Mouse (Mus musculus) frontal cortex, adult 2 months (tissue): ENCODE measurements around the gene Slc47a2. TPM values are rescaled to one million over a fixed set of nuclear protein-coding genes. Genes with fewer than 3 reads are reported as not detected.

Experiments used
- DNase-seq, 2 experiments: peaks; one replicate each; pipeline ENCODE4 v3.0.0; 2022; ENCODE audit warnings: low spot score in 1 of 2; ENCODE audit errors: extremely low spot score in 1 of 2
- polyA plus RNA-seq: library from polyadenylated mRNA; depleted of rRNA; stranded (reverse); fragments of >200 nt; gene quantifications from 2 replicates; pipeline ENCODE4 v1.2.3, GENCODE M21; 2012

Gene Slc47a2
- polyA plus RNA-seq, 1 experiment: 0.14 TPM

DNA sequence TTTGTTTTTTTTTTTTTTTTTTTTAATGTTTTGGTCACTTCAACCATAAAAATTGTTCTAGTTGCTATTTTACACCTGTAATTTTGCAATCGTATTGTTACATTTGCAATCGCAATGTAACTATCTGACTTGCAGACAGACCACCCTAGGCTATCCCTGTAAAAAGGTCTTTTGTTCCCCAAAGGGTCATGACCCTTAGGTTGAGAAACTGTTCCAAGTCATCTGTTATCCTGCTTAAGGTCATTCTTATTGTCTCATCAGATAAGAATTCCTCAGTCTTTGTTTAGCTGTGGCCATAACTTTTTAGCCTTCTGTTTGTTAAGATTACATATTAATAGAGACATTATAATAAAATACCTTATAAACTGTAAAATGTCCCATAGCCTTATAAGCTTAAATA lies 49.4 kb downstream of the Slc47a2 start:
- DNase-seq: no peak

- peak in 1 of 2 experiments; percentile 16 for DNase-seq
Measured at GRCm38 (mm10) chr11:61284323-61284722, 58.3 kb downstream of the Slc47a2 start.

GRCm38 (mm10) chr11:61283414-61284049 lies 59.1 kb downstream of the Slc47a2 start:
- DNase-seq: no peak

DNA sequence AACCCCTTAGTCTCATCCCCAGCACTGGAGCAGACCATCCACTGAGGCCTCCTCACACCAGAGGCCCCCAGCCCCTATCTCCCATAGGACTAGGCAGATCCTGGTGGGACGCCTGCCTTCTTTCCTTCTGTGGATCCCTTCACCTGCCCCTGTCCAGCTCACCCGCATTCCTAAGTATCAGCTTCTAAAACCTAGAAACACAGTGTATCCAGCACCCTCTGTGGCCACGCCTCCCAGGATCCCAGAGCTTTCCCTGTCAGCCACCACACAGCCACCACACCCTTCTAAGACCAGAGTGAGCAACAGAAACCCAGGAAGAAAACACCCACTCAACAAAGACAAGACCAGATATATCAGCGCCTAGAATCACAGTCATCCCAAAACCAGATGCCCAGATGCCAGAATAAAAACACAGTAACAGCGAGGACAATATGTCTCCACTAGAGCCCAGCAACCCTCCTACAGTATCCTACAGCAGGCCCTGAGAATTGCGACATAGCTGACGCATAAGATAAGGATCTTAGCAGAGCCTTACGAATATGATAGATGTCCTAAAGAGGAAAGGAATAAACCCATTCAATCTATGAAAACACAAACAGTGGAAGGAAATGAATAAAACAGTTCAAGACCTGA lies 64.1 kb downstream of the Slc47a2 start:
- no peak for DNase-seq

- DNase-seq: no peak
Measured at GRCm38 (mm10) chr11:61277937-61278336, 64.7 kb downstream of the Slc47a2 start.

DNA sequence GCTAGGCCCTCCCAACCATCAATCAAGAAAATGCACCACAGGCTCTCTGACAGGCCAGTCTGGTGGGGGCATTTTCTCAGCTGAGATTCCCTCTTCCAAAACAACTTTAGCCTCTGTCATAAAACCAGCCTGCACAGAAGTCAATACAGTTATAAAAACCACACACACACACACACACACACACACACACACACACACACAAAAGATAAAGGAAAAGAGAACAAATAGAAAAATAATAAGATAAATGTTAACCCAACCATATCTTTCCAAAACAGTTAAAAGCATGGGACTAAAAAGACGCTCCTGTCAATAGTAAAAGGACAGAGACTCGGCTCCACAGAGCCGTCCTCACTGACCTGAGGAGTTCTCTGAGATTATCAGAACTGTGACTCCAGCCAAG lies 66.2 kb downstream of the Slc47a2 start:
- no peak for DNase-seq

DNA sequence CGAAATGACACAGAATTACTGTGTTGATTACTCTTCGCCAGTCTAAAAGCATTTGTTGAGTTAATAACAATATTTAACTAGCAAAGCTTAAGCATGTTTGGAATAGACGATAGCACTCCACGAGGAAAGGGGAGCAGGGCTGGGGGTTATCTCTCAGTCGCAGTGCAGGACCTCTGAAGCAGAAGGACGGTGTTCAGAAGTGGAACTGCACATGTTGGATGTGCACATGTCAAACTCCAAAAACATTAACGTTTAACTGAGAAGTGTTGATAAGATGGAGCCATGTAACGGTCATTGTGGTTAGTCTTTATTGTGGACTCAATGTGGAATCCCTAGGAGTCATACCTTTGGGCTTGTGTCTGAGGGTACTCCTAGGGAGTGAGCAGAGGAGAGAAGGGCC lies 67.6 kb downstream of the Slc47a2 start:
- DNase-seq: no peak

DNA sequence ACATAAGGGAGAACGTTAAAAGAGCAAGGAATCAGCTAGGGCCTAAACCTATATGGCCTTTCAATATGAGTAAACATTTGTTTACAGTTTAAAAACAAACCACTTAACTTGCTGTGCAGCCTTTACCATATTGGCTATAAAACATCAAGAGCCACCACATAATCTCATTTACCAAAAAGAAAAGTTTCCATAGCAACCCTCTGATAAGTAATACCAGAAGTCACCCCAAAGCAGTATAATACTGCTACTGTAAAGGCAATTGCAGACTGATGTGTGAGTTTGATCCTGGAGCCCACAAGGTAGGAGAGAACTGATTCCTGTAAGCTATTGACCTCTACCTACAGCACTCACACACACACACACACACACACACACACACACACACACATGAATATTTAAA lies 68.2 kb downstream of the Slc47a2 start:
- no peak for DNase-seq

DNA sequence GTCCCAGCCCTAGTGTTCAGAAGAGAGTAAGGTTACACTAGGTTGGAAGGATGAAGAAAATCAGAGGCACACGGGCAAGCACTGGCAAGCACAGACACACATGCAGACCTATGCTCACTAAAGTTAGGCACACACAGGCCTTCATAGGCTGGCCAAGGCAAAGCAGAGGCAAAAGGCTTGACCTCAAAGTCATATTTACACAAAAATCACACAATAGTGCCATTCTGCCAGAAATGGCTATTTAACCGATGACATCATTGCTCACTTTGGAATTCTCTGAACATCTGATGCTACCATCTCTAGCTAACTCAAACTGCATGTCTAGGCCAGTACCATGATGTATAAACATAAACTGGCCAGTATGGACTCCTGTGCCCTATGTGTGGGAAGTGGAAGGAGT lies 68.7 kb downstream of the Slc47a2 start:
- DNase-seq: no peak

DNA sequence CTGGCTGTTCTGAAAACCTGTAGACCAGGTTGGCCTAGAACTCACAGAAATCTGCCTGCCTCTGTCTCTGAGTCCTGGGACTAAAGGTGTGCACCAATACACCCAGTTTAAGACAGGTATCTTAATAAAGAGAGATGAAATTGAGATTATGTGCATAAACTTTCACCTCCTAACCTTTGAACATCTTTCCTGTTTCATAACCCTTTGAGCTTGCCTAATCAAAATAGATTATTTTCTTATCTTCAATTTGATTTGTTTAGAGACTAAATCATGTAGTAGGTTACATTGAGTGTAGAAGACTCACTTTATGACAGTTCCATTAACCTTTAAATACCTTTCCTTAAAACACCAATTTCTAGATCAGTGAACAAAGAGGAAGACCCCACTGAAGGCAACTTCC lies 71.0 kb downstream of the Slc47a2 start:
- no peak for DNase-seq

DNA sequence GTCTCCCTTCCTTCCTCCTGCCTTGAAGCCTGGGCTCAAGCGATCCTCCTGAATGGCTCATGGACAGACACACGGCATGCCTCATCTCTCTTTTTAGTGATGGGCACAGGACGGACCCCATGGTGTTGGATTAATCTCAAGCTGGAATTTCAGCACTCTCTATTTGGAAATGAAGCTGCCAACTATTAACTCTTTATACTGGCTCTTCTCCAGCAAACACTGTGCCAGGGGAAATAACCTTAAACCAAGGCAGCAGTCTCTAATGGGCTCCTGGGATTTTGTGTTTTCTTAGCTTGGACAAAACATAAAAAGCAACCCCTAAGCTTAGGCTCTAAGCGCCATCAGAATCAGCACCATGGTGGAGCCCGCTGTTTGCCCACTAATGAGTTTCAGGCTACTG lies 72.3 kb downstream of the Slc47a2 start:
- no peak for DNase-seq

DNA sequence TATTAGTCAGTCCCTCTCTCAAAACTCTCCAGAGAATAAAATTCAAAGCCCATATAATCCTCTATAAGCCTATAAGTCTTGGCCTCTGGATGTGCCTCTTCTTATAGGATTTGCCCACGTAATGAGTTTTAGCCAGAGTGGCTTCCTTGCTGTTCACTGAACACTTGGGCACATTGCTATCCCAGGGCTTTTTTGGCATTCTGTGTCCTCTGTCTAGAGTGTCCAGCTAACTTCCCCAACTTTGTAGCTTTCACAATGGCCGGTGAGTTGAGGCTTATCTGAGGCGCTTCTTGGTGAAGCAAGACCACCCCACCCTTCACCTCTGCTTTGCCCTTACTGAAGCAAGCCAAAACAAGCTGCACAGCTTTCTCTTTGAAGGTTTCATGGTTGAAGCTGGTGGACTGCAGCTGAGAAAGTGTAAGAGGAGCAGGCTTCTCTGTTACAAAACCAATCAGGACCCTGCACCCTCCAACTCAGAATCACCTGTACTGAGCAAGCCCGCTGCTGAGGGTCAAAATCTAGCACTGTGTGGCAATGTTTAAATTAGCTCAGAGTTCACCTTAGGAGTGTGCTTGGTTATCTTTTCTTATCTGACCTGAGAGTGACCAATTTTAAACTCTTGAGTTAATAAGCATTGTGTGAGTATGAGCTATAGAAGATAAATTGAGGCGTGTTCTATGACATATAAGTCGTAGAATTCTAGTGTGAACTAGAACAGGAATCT lies 73.9 kb downstream of the Slc47a2 start:
- DNase-seq: no peak

DNA sequence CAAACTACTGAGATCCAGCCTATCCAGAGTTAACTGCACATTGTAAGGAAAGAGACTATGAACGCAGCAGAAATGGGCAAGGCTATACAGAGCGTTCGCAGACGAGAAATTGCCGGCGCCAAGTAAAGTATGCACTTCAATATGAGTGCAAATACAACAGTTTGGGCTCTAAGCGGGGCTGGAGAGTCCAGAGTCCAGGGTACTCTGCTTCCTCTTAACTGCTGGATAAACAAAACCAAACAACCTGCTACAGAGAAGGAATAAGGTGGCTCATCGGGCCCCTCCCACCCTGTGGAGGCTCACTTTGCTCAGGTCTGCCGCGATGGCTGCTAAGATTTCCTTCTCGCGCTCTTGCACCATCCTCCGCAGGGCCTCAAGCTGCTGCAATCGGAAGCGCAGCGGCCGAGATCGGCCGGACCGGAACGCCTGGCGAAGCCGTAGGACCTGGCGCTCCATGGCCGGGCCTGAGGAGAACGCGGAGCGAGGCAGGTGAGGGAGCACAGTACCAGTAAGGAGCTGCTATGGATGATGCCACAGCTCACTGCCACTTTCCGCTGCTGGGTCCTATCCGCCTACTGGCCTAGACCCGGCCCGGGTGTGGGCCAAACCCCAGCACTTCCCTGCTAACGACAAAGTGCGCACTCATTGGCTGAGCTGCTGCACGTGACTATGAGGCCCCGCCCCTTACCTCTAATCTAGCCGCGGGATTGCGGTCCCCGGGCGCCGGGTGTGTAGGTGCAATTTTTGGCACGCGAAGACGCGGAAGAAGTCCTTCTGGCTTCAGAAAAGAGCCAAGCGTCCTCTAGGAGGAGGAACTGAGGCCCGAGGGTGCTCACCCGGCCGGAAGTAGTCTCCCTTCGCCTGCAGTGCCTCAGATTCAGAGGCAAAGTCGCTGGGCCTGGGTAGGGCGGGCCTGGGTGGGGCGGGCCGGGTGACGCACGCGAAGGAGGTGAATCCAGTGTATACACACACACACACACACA lies 75.8 kb downstream of the Slc47a2 start, which contains the start of gene Aldh3a2:
TSS of gene Aldh3a2 (minus strand) at position 914 of the 983 bp plus-strand sequence.
- peak; percentile 87 to 95 for DNase-seq

GRCm38 (mm10) chr11:61263841-61264240 lies 78.8 kb downstream of the Slc47a2 start:
- no peak for DNase-seq

DNA sequence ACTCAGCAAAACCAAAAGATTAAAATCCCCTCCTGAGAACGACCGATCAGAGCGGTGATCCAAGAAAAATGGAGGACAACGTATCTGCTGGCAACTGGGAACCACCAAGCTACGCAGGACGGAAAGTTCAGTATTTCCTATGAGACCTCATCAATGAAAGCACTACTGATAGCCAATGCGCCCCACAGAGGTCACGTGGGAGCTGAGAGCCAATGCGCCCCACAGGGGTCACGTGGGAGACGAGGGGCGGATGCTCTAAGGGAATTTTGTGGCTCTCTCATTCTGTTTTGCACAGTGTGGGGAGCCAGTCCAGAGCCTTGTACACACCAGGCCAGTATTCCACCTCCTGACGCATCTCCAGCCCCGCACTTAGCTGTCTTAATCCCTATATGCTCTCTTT lies 80.1 kb downstream of the Slc47a2 start:
- DNase-seq: no peak

DNA sequence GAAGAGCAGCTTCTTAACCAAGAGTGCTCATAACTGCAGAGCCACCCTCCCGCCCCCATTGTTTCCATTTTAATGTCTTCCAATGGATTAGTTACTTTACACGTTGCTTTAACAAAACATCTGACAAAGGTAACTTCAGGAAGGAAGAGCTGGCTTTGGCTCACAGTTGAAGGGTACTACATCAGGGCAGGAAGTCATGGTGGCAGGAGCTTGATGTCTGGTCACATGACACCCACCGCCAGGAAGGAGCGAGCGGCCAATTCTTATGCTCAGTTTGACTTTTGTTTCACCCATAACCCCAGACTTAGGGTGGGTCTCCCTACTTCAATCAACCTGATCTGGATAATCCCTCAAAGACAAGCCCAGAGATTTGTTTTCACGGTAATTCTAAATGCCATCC lies 83.6 kb downstream of the Slc47a2 start:
- DNase-seq: no peak

- DNase-seq: no peak
Measured at GRCm38 (mm10) chr11:61252807-61253206, 89.9 kb downstream of the Slc47a2 start.

DNA sequence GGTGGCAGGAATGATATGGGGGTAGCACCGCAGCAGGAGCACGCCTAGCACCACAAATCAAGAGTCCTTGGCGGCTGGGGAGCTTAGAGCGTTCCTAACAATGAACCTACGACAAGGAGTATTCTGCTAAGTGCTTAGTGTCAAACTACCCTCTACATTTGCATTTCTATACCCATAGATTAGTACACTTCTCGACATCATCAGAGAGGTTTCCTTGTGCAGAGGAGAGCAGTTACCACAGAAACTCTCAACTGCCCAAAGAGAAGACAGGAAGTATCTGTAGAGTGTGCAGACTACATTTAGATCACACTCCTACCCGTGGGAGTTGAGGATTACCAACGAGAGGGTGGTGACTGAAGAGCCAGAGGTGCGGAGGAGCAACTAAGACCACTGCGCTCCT lies 90.9 kb downstream of the Slc47a2 start:
- DNase-seq: no peak
